Mouse (Mus musculus): ENCODE measurements at regions not wholly inside any gene's neighbourhood (a gene's known extent, or its start where the extent isn't known, plus 50 kb on each side); places are given as distances from the start of the nearest gene placed in this dataset.

- Histone ChIP-seq H3K27me3 (ENCODE audit: control insufficient read depth, insufficient read depth, low read length) (no peaks in the 10 kb centered on the region), H3K4me3 (ENCODE audit: control insufficient read depth, low read depth, low read length) (no peak overlapping the region), H3K27ac (ENCODE audit: control insufficient read depth, insufficient read depth, low read depth, low read length) (no peak overlapping the region), H3K36me3 (ENCODE audit: control insufficient read depth, insufficient read depth, low read length) (no peaks in the 10 kb centered on the region), H3K4me1 (ENCODE audit: control insufficient read depth, insufficient read depth, low read length) (no peaks in the 10 kb centered on the region)
- TF ChIP-seq CTCF (IDR thresholded peaks at IDR 0.05; ENCODE audit: control insufficient read depth, insufficient read depth, insufficient replicate concordance, low read depth, low read length) (no peak), POLR2A (IDR thresholded peaks at IDR 0.05; ENCODE audit: control insufficient read depth, low read depth, low read length) (no peak)
Measured at GRCm38 (mm10) chr8:11103745-11104607, 95.7 kb upstream of the Irs2 start.

GRCm38 (mm10) chr8:11100310-11100709, 92.1 kb upstream of the Irs2 start:
- Histone ChIP-seq H3K4me1 (ENCODE audit: control insufficient read depth, insufficient read depth, low read length) (no peaks in the 10 kb centered on the region), H3K36me3 (ENCODE audit: control insufficient read depth, insufficient read depth, low read length) (no peaks in the 10 kb centered on the region), H3K27ac (ENCODE audit: control insufficient read depth, insufficient read depth, low read depth, low read length) (no peak overlapping the region), H3K4me3 (ENCODE audit: control insufficient read depth, low read depth, low read length) (no peak overlapping the region), H3K27me3 (ENCODE audit: control insufficient read depth, insufficient read depth, low read length) (no peaks in the 10 kb centered on the region)
- TF ChIP-seq CTCF (IDR thresholded peaks at IDR 0.05; ENCODE audit: control insufficient read depth, insufficient read depth, insufficient replicate concordance, low read depth, low read length): no peak
- TF ChIP-seq POLR2A (IDR thresholded peaks at IDR 0.05; ENCODE audit: control insufficient read depth, low read depth, low read length): no peak

DNA sequence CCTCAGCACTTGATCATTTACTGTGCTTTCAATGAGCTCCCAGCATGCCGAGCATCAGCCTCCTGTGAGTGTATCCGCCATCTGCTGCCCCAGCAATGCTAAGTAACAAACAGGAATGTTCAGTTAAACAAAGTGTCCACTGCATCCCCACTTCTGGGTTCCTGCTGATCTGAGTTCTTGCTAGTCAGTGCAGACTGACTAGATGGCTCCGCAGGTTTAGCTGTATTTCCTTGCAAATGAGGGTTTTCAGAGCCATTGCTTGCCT, 91.3 kb upstream of the Irs2 start:
- Histone ChIP-seq H3K36me3 (ENCODE audit: control insufficient read depth, insufficient read depth, low read length) (no peaks in the 10 kb centered on the region), H3K27ac (ENCODE audit: control insufficient read depth, insufficient read depth, low read depth, low read length) (no peak overlapping the region), H3K4me3 (ENCODE audit: control insufficient read depth, low read depth, low read length) (no peak overlapping the region), H3K27me3 (ENCODE audit: control insufficient read depth, insufficient read depth, low read length) (no peaks in the 10 kb centered on the region), H3K4me1 (ENCODE audit: control insufficient read depth, insufficient read depth, low read length) (no peaks in the 10 kb centered on the region)
- TF ChIP-seq CTCF (IDR thresholded peaks at IDR 0.05; ENCODE audit: control insufficient read depth, insufficient read depth, insufficient replicate concordance, low read depth, low read length) (no peak), POLR2A (IDR thresholded peaks at IDR 0.05; ENCODE audit: control insufficient read depth, low read depth, low read length) (no peak)

GRCm38 (mm10) chr8:11098790-11099590, 90.7 kb upstream of the Irs2 start:
- no peaks in the 10 kb centered on the region for H3K36me3 ChIP-seq (ENCODE audit: control insufficient read depth, insufficient read depth, low read length)

DNA sequence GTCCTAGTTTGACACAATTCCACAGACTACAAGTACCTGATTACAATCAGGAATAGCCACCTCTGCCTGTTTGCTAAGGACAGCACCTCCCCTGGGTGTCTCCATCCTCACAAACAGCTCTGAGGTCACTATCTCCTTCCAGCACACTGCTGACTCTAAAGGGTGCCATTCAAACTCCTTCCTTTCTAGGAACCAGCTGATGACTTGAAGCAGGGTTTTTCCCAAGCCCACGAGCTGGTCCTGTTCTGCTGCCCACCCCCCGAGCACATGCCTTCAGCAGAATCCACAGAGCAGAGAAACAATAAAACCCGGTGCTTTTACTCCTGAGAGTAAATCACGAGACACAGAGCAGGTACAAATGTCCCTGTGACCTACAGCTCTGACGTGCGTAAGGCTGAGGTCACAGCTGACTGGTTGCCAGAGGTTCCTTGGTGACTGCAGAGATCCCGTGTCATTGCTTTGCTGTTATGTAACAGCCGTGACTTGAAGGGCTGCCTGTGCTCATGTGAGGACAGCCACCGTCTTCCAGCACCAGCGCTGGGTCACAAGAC, 90.0 kb upstream of the Irs2 start:
- H3K36me3 ChIP-seq (ENCODE audit: control insufficient read depth, insufficient read depth, low read length): no peaks in the 10 kb centered on the region
- H3K4me1 ChIP-seq (ENCODE audit: control insufficient read depth, insufficient read depth, low read length): no peaks in the 10 kb centered on the region
- H3K27ac ChIP-seq (ENCODE audit: control insufficient read depth, insufficient read depth, low read depth, low read length): no peak overlapping the region
- H3K4me3 ChIP-seq (ENCODE audit: control insufficient read depth, low read depth, low read length): no peak overlapping the region
- TF ChIP-seq CTCF (IDR thresholded peaks at IDR 0.05; ENCODE audit: control insufficient read depth, insufficient read depth, insufficient replicate concordance, low read depth, low read length) (no peak), POLR2A (IDR thresholded peaks at IDR 0.05; ENCODE audit: control insufficient read depth, low read depth, low read length) (no peak)
- no peaks in the 10 kb centered on the region for H3K27me3 ChIP-seq (ENCODE audit: control insufficient read depth, insufficient read depth, low read length)

More at GRCm38 (mm10) chr8:11098790-11099590, 90.7 kb upstream of the Irs2 start:
- no peak for TF ChIP-seq POLR2A (IDR thresholded peaks at IDR 0.05; ENCODE audit: control insufficient read depth, low read depth, low read length)
- TF ChIP-seq CTCF (IDR thresholded peaks at IDR 0.05; ENCODE audit: control insufficient read depth, insufficient read depth, insufficient replicate concordance, low read depth, low read length): no peak
- Histone ChIP-seq H3K4me3 (ENCODE audit: control insufficient read depth, low read depth, low read length) (no peak overlapping the region), H3K4me1 (ENCODE audit: control insufficient read depth, insufficient read depth, low read length) (no peaks in the 10 kb centered on the region), H3K27ac (ENCODE audit: control insufficient read depth, insufficient read depth, low read depth, low read length) (no peak overlapping the region), H3K27me3 (ENCODE audit: control insufficient read depth, insufficient read depth, low read length) (no peaks in the 10 kb centered on the region)

DNA sequence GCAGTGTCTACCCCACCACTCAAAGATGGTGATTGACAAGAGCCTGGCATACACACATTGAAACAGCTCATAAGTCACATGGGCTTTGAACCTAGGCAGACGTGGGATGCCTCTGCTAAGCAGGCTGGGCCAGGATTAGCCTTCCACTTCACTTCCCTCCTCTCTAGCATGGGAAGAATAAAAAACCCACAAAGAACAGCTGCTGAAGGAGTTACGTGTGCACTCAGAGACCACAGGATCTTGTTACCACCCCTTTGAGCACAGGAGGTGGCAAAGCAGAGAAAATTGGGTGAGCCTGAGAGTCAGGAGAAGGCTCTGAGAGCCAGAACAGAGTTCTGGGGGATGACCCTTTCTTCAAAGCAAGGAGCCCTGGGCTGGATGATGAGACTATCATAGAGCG, 89.6 kb upstream of the Irs2 start:
- no peak overlapping the region for H3K4me3 ChIP-seq (ENCODE audit: control insufficient read depth, low read depth, low read length)
- no peaks in the 10 kb centered on the region for H3K27me3 ChIP-seq (ENCODE audit: control insufficient read depth, insufficient read depth, low read length)
- H3K4me1 ChIP-seq (ENCODE audit: control insufficient read depth, insufficient read depth, low read length): no peaks in the 10 kb centered on the region
- H3K36me3 ChIP-seq (ENCODE audit: control insufficient read depth, insufficient read depth, low read length): no peaks in the 10 kb centered on the region
- no peak overlapping the region for H3K27ac ChIP-seq (ENCODE audit: control insufficient read depth, insufficient read depth, low read depth, low read length)
- TF ChIP-seq CTCF (IDR thresholded peaks at IDR 0.05; ENCODE audit: control insufficient read depth, insufficient read depth, insufficient replicate concordance, low read depth, low read length) (no peak), POLR2A (IDR thresholded peaks at IDR 0.05; ENCODE audit: control insufficient read depth, low read depth, low read length) (no peak)

DNA sequence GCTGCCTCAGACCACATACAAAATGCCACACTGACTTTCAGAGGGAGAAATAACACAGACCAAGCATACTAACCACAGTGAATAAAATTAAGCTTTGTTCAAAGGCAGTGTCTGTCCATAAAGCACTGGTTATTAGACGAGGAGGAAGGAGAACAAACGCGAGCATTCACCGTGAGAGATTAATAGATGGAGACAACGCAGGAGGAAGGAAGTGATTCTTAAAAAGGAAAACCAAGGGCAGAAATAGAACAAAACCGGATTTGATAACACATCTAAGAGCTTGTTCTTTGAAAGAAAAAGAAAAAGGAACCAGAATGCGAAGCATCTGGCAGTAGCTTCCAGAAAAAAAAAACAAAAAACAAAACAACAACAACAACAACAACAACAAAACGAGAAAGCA, 86.3 kb upstream of the Irs2 start:
- peak overlapping the region; percentile 14; the same call in 1 of the 2 replicates for H3K4me3 ChIP-seq (ENCODE audit: control insufficient read depth, low read depth, low read length)
- no peaks in the 10 kb centered on the region for H3K36me3 ChIP-seq (ENCODE audit: control insufficient read depth, insufficient read depth, low read length)
- H3K4me1 ChIP-seq (ENCODE audit: control insufficient read depth, insufficient read depth, low read length): no peaks in the 10 kb centered on the region
- TF ChIP-seq CTCF (IDR thresholded peaks at IDR 0.05; ENCODE audit: control insufficient read depth, insufficient read depth, insufficient replicate concordance, low read depth, low read length): no peak
- no peak for TF ChIP-seq POLR2A (IDR thresholded peaks at IDR 0.05; ENCODE audit: control insufficient read depth, low read depth, low read length)
- H3K27ac ChIP-seq (ENCODE audit: control insufficient read depth, insufficient read depth, low read depth, low read length): no peak overlapping the region
- no peaks in the 10 kb centered on the region for H3K27me3 ChIP-seq (ENCODE audit: control insufficient read depth, insufficient read depth, low read length)
